Mouse (Mus musculus): Measurements from ENCODE around the gene Rhob.
A peak's percentile ranks its signal among the peaks of the same experiment; 100 is the strongest.

Gene Rhob

GRCm38 (mm10) chr12:8499871-8500596 lies at the start of gene Rhob:
Gene Rhob, minus strand, starts transcription at chr12:8500009.
- peak; percentile 11 for DNase-seq (ENCODE audit: low read depth, low spot score)

GRCm38 (mm10) chr12:8547357-8547756 lies 47.5 kb upstream of the Rhob start:
- DNase-seq (ENCODE audit: low read depth, low spot score): peak; percentile 36

DNA sequence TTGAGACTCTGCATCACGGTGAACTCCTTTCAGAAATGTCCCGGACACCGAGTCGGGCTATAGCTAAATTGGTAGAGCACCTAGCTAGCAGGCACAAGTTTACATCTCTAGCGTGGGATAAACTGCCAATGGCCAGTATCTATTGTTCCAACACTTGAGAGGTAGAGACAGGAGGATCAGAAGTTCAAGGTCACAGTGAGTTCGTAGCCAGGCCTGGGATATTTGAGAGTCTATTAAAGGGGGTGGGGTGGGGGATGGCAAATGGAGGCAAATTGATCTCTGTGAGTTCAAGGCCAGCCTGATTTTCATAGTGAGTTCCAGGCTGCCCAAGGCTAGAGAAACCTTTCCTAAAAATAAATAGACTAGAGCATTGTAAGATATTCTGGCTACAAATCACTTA lies 47.0 kb upstream of the Rhob start:
- no peak for DNase-seq (ENCODE audit: low read depth, low spot score)

GRCm38 (mm10) chr12:8545066-8545610 lies 45.3 kb upstream of the Rhob start:
- DNase-seq (ENCODE audit: low read depth, low spot score): no peak

GRCm38 (mm10) chr12:8542371-8542770 lies 42.6 kb upstream of the Rhob start:
- DNase-seq (ENCODE audit: low read depth, low spot score): no peak

DNA sequence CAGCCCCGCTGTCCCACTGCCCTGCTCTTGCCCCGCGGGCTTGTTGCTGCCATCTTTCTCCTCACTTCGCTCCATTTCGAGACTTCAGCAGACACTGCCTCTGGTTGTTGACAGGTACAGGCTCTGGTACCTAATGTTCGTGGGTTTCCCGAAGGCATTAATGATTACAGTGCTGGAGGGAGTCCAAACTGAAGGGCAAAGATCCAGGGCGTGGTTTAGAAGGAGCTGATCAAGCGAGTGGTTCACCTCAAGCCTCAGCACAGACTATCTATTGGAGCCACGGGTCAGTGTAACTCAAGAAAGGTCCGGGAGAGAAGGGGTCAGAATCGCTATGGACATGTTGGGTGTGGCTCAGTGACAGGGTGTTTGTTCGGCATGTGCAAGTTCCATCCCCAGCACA lies 39.7 kb upstream of the Rhob start:
- no peak for DNase-seq (ENCODE audit: low read depth, low spot score)

DNA sequence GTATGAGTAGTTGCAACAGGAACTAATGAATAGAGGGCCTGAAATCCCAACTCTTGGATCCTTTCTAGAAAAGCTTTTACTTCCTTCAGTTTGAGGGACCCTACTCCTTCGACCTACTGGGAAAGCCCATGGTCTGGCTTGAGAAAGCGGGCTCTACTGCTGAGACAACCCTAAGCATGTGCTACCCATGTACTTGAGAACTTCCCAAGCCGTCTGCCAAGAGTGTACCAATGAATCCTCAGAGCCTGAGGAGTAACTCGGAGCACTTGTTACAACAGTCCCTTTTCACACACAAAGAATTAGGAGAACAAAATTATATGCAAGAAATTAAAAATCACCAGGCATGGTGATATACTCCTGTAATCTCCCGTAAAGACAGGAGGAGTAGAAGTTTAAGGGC lies 37.5 kb upstream of the Rhob start:
- no peak for DNase-seq (ENCODE audit: low read depth, low spot score)

DNA sequence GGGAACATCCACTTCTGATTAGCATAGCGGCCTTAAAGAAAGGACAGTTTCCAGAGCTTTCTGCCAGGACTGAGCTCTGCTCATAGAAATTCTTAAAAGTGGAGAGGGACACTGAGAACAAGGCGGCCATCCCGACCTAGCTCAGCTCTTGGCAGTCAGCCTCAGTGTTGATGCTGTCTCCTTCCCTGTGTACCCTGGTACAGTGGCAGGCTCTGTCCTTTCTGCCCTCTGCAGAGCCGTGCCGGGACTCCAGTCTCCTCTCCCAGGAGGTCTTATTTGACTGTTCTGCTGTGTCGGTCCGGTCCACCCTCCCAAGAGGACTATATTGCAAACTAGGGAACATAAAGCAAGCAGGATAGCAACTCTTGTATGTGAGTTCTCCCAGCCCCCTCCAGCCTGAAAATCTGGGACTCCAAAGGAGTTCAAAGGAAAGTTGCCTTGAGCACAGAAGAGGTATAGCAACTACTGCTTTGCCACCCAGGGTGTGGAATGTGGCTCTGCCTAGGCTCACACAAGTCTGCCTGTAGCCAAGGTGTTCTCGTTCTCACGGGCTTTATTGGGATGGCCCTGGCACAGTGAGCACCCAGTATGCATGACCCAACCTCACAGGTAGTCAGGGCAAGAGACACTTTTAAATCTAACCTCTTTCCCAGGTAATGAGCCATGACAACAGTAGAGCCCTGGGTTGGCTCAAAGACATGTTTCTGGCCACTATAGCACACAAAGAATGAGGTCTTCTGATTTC lies 36.6 kb upstream of the Rhob start:
- no peak for DNase-seq (ENCODE audit: low read depth, low spot score)

DNA sequence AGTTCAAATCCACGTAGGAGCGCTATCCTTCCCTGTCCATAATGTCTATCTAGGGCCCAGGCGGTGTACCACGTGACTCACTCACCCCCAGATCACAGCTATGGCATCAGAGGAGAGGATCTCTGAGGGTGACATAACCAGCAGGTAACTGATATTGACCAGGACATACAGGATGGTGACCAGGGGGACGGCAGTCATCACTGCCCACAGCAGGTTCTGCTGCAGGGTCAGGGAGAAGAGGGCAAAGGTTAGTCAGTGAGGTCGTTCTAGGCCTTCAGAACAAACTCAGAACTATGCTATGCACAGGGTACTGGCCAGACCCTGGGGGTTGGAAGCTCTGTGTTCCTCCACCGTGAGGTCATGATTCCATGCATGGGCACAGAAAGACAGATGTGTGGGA lies 35.8 kb upstream of the Rhob start:
- DNase-seq (ENCODE audit: low read depth, low spot score): no peak

GRCm38 (mm10) chr12:8534915-8535314 lies 35.1 kb upstream of the Rhob start:
- no peak for DNase-seq (ENCODE audit: low read depth, low spot score)

GRCm38 (mm10) chr12:8527770-8528169 lies 28.0 kb upstream of the Rhob start:
- no peak for DNase-seq (ENCODE audit: low read depth, low spot score)

DNA sequence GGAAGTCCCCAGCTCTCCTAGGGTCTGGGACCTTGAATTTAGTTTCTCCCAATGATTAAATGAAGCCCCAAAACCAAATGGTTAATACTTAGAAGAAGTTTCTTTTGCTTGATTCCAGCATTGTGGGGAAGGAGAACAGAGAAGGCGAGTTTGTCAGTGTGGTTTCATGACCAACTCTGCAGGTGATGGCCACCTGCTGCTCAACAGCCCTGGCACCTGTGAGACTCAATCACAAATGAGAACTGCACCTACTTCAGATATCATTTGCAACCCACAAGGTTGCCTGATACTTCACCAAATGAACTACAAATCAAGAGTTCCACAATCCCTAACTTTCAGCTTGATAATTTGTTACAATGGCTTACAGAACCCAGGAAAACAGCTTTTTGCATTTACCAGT lies 27.4 kb upstream of the Rhob start:
- DNase-seq (ENCODE audit: low read depth, low spot score): no peak

DNA sequence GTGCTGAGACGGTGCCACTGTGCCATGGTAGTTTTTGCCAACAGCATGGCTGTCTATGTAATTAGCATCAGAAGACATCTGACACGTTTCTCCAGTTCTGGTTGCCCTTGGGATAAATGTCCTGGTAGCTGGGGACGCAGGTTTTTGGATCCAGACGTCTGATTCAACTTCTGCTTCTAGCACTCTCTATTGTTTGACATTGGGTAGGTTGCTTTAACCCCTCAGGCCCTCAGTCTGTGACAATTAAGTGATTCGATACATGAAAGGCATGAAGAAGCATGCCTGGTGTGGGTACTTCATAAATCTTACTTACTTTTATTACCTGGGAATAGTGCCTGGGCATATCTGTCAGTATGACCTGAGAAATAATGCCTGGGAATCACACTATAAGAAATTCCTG lies 24.3 kb upstream of the Rhob start:
- no peak for DNase-seq (ENCODE audit: low read depth, low spot score)

DNA sequence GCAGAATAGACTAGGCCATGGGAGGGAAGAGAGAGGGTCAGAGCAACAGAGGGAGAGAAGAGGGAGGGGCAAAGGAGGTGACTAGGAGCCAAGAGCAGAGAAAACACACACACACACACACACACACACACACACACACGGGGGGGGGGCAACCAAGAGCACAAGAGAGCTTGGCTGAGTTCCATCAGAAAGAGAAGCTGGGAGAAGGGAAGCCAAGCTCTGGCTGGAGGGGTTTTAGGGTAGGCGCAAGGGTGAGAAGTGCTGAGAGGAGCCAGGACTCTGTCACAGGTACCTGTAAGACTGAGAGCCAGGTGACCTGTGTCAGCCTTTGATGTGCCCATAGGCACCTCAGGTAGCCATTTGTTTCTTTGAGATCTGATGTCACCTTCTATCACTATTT lies 22.9 kb upstream of the Rhob start:
- DNase-seq (ENCODE audit: low read depth, low spot score): no peak

DNA sequence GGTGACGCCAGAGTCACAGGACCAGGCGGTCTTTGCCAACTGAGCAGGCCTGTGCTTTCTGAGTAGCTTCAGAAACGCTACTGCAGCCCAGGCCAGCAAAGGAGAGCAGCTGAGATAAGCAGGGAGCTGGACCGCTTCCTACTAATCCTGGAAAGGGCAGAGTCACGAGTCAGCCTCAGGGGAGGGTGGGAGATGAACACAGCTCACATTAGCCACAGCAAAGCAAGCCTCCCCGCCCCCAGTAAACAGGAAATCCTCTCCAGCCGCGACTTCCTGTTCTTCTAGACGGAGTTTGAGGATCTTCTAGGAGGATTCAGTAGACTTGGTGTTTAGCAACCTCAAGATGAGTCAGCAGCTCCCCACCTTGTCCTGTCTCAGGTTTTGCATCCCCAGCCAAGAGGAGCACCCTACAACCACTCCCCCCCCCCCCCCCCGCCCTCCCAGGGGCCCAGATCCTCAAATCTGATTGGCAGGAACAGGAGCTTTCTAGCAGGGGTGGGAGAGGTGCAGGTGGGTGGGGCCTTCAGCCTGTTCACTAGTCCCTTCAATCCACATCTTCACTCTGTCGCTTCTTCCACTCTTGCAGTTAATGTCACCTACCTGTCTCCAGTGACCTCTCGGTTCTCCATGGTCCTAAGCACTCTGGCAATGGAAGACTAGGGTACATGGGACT lies 21.7 kb upstream of the Rhob start:
- no peak for DNase-seq (ENCODE audit: low read depth, low spot score)

DNA sequence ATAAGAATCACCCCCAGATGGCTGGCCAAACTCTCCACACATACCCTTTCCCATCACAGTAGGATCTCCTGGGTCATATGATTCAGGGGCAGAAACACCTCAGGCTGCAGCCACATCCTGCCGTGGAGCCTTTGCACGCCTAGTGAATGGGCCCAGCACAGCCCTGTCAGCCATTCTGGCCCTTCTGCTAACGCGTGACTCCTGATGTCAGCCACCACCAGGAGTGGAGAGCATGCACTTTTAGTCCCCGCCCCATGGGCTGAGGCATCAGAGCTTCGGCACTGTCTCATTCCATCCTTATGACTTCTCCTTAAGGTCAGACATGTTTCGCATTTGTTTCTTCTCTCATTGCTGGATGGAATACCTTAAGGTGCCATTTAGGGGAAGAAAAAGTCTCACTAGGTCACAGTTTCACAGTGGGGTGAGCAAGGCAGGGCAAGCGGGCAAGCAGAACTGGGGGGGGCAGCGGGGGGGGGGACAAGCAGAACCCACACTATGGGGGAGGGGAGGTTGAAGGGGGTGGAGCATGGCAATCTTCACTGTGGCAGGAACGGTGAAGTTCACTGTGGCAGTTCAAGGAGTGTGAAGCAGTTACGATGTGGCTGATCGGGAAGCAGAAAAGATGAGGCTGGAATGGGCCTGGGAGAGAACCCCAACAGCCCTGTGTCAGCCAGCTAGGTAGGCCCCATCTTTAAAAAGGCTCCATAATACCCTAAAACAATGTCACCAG lies 19.8 kb upstream of the Rhob start:
- no peak for DNase-seq (ENCODE audit: low read depth, low spot score)

DNA sequence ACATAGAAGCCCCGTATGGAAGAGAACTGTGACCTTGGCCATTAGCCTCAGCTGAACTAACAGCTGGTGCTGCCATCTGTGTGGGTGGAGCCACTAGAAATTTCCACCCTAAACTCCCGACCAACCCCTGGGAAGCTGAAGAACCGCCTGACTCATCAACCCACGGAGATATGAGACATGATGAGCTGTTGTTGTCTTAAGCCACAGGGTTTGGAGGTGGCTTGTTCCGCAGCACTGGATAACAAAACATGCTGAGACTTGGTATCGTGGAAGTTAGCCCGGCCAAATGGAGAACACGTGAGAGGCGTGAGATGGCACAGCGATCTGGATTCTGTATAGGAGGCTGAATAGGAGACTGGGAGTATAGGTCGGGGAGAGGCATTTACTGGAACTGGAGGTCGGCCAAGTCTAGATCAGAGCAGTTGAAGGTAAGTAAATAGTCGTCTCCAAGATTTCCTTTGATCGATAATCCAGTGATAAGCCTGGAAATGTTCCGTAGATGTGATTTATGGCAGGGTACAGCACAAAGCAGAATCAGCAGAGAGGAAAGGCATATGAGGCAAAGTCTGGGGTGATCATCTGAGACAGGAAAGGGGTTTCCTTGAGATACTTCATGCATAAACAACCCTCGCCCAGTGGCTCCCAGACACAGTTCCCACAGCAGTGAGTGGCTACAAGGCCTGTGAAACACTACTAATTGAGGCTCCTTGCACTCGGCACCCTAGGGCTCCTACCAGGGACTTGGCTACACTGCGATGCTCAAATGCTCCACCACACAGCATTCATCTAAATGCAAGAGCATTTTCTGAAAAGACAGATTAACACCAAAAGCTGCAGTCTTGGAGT lies 11.5 kb upstream of the Rhob start:
- no peak for DNase-seq (ENCODE audit: low read depth, low spot score)

GRCm38 (mm10) chr12:8510317-8510988 lies 10.6 kb upstream of the Rhob start:
- no peak for DNase-seq (ENCODE audit: low read depth, low spot score)

DNA sequence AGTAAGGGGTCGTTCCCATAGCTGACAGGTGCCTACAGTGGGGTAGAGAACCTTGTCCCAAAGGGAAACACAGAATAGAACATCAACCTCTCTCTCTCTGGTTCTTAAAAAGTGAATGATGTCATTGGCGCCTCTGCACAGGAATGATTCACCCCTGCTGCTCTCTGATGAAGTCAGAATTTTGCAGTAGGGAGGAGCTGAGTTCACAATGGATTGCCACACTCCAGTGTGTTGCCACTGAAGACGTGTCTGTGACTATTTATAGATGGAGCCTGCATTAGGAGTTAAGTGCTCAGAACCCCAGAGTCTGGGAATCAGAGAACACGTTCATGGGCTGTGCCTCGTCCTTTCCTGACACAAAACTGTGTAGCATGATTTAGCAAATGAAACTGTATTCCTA lies 9.9 kb upstream of the Rhob start:
- DNase-seq (ENCODE audit: low read depth, low spot score): no peak

DNA sequence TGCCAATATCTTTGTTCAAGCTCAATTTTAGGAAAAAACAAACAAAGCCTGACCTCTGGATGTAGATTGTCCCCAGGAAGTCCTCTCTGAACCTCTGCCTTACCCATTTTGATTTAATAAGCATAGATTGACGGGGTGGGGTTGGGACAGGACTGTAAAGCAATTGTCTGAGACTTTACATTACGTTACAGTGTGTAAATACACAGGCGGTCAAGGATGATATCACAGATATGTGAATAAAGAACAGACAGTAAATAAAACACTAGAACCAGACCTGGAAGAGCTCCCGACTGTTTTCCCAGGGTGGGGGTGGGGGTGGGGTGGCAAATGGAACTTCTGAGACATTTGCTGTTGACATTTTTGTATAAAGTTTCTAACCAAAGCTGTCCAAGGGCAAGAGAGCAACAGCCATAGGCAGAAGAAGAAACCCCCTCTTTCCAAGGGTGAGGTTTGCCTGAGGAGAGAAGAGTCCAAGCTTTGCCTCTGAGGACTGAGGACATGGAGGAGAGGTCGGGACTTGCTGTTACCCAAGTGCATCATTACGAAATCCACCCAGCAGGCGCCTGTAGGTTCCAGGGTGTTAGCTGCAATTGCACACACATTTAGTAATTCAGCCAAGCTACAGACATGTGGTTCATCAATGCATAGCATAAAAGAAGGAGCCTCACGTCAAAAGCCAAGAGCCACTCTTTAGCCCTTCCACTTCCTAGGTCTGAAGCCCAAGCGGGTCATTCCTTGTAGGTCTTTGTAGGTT lies 7.3 kb upstream of the Rhob start:
- DNase-seq (ENCODE audit: low read depth, low spot score): no peak

Measured in c-Kit-negative CD71-positive TER-119-positive erythroid progenitor cells, embryonic 14.5 days (primary cell).